Mouse (Mus musculus) liver, postnatal 0 days (tissue): ENCODE results near the gene Fam122b.

Source experiments
- CTCF ChIP-seq: sonication (generic); IDR thresholded peaks from 2 replicates; pipeline ENCODE4 v1.5.1; 2016; ENCODE audit warnings: antibody characterized with exemption, low read depth
- EP300 ChIP-seq: IDR thresholded peaks from 2 replicates; pipeline ENCODE4 v1.6.1; 2016; ENCODE audit warnings: antibody characterized with exemption, low read depth, mild to moderate bottlenecking

DNA sequence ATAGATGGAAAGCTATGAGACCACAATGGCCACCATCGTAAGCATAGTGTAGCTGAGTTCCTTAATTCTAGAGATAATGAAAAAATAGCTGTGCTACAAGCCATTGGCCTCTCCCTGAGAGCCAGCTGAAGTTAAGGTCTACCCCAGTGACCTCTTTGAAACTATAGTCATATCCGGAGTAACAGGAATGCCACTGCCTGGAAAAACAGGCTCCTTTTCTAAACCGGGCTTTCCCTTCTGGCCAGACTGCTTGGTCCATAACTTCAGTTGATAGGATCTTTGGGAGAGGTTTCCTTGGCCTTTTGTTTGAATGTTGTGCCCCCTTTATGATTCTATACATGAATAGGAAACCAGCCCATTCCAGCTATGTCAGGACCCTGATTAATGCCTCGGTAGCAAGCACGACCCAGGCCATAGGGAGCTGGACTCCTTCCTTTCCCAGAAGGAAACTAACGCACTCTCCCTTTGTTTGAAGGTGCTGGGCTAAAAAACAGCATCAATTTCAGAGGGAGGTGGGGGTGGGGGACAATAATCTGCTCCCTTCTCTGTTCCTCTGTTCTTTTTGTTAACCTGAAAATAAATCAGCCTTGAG, 45.2 kb downstream of the Fam122b start:
- TF ChIP-seq CTCF = no peak
- TF ChIP-seq EP300 = no peak
